Mouse (Mus musculus): ENCODE data around the gene 2210016F16Rik. TPM values are rescaled to one million over a fixed set of nuclear protein-coding genes. Genes with fewer than 3 reads are reported as not detected.

2210016F16Rik gene
- total and polyA plus RNA-seq, 3 experiments: 0.51 to 5.3 TPM; not detected in 1

DNA sequence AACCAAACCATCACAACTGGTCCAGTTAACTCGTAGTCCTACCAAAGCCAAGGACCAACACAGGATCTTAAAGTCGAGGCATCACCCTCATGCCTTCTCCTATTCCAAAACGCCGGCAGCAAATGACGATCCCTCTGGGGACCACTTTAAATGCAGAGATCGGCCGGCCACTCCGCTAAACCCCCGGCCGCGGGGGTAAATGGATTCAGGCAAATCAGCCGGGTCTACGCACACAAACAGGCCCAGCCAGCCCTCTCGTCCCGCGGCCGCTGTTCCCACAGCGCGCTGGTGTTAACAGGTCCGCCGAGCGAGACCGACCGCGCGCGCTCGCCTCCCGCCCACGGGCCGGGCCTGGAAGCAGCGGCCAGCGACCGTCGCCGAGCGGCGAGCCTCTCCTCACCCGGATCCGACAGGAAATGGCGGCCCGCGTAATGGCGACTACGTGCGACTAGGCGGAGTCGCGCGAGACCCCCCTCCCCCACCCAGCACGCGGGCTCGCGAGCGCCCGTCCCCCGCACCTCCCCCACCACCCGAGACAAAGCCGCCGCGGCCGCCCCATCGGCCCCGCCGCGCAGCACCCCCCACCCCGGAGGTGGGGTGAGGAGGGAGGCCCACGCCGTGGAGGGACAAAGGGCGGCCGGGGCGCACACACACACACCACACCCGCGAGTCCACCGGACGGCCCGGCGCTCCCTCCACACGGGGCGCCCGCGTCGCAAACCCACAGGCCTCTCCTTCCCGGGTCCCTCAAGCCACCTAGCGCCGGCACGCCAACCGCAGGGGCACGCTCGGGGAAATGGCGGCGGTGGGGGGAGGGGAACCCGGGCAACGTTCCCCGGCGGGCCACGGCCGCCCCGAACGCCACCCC lies 16.3 kb upstream of the 2210016F16Rik start:
- H3K4me2 ChIP-seq (ENCODE audit: insufficient read depth, low read depth, poor library complexity, severe bottlenecking): peak overlapping the region; percentile 66; the same call in 1 of the 2 replicates
- in situ Hi-C loops (cut with MboI; ENCODE audit: low pct_ligation_motif_present, low pct_unique_long_range_greater_than_20kb, low sequenced_read_pairs) (no loop called here), dilution Hi-C loops (cut with MboI; ENCODE audit: extremely low pct_ligation_motif_present, extremely low pct_unique_long_range_greater_than_20kb, low sequenced_read_pairs) (no loop called here)
- peak overlapping the region; percentile 87 to 96 (median 89) for H3K4me3 ChIP-seq (replicated peaks in 1 of 3; ENCODE audit: low read depth in 2 of 3, low read length in 2 of 3, poor library complexity in 1 of 3)
- peak; percentile 91 for TF ChIP-seq CHD2 (IDR thresholded peaks at IDR 0.05; ENCODE audit: low read length)
- no peak for TF ChIP-seq NELFE (IDR thresholded peaks at IDR 0.05; ENCODE audit: low read depth, low read length)
- TF ChIP-seq HCFC1 (IDR thresholded peaks at IDR 0.05; ENCODE audit: low read depth, low read length): peak; percentile 44
- TF ChIP-seq ELF1 (IDR thresholded peaks at IDR 0.05; ENCODE audit: low read depth, low read length): no peak; the same call in 1 of the 2 replicates
- no peak for TF ChIP-seq JUND (conservative IDR thresholded peaks at IDR 0.05; ENCODE audit: low read depth, low read length)
- no peak; the same call in 1 of the 2 replicates for TF ChIP-seq POLR2A (IDR thresholded peaks at IDR 0.05; ENCODE audit: low read depth, low read length)
- TF ChIP-seq TBP (conservative IDR thresholded peaks at IDR 0.05; ENCODE audit: low read depth, low read length): no peak
- TF ChIP-seq ETS1 (conservative IDR thresholded peaks at IDR 0.05; ENCODE audit: low read depth, low read length): no peak
- no peak for TF ChIP-seq PAX5 (IDR thresholded peaks at IDR 0.05; ENCODE audit: low read length)
- no peak for TF ChIP-seq KAT2A (IDR thresholded peaks at IDR 0.05; ENCODE audit: insufficient replicate concordance, low read length)
- peak; percentile 15; the same call in 1 of the 2 replicates for TF ChIP-seq MXI1 (IDR thresholded peaks at IDR 0.05; ENCODE audit: low read depth, low read length)
- TF ChIP-seq SIN3A (IDR thresholded peaks at IDR 0.05; ENCODE audit: low read length): peak; percentile 36; the same call in 1 of the 2 replicates
- TF ChIP-seq BHLHE40 (IDR thresholded peaks at IDR 0.05; ENCODE audit: low read depth, low read length): peak; percentile 62
- TF ChIP-seq USF1 (IDR thresholded peaks at IDR 0.05; ENCODE audit: low read depth, low read length): no peak
- no peak for TF ChIP-seq TCF12 (IDR thresholded peaks at IDR 0.05; ENCODE audit: low read depth, low read length)
- no peak for TF ChIP-seq MAX (IDR thresholded peaks at IDR 0.05; ENCODE audit: low read length)
- TF ChIP-seq MYC (IDR thresholded peaks at IDR 0.05; ENCODE audit: low read depth, low read length): no peak
- H3K79me2 ChIP-seq (replicated peaks; ENCODE audit: control insufficient read depth, extremely low read depth, insufficient read depth, poor library complexity, severe bottlenecking): peaks cover 47% of the 10 kb centered on the region
- H3K27ac ChIP-seq (ENCODE audit: insufficient read depth, low read depth): peak overlapping the region; percentile 88
- no peaks in the 10 kb centered on the region for H3K27me3 ChIP-seq (replicated peaks)
- H3K9me3 ChIP-seq (replicated peaks; ENCODE audit: low read length): no peaks in the 10 kb centered on the region
- peak overlapping the region; percentile 91 for H3K9ac ChIP-seq (ENCODE audit: insufficient read depth, low read depth)
- peaks cover 0 to 24% of the 10 kb centered on the region in 2 experiments; a peak in 2 of 4 replicates for H3K4me1 ChIP-seq (ENCODE audit: control insufficient read depth in 1 of 2, insufficient read depth in 2 of 2)
- peak; percentile 66 for DNase-seq (ENCODE audit: extremely low read depth)
- H3K36me3 ChIP-seq (replicated peaks in 1 of 2; ENCODE audit: control insufficient read depth in 1 of 2, insufficient read depth in 1 of 2, low read length in 1 of 2): peaks cover 12 to 33% of the 10 kb centered on the region in 2 experiments

DNA sequence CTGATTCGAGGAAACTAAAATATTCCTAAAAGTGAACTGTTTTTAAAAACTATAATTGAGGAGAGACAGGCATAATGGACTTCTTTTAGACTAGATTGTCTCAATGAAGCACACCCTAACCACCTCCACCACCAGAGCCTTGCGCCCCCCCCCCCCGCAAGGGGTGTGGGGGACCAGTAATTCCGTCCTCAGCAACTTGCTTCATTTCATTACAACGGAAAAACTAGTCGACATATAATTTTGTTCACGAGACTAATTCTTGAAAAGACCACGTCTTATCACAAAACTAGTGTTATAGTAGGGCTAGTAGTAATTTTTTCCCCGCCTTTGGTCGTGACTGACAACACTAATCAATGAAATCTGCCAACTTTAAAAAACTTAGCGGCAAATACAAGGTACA lies 15.6 kb upstream of the 2210016F16Rik start:
- Histone ChIP-seq H3K36me3 (replicated peaks in 1 of 2; ENCODE audit: control insufficient read depth in 1 of 2, insufficient read depth in 1 of 2, low read length in 1 of 2) (peaks cover 18 to 36% of the 10 kb centered on the region in 2 experiments), H3K9me3 (replicated peaks; ENCODE audit: low read length) (no peaks in the 10 kb centered on the region), H3K4me1 (ENCODE audit: control insufficient read depth in 1 of 2, insufficient read depth in 2 of 2) (peaks cover 0 to 21% of the 10 kb centered on the region in 2 experiments; a peak in 2 of 4 replicates), H3K27me3 (replicated peaks) (no peaks in the 10 kb centered on the region), H3K79me2 (replicated peaks; ENCODE audit: control insufficient read depth, extremely low read depth, insufficient read depth, poor library complexity, severe bottlenecking) (peaks cover 51% of the 10 kb centered on the region), H3K9ac (ENCODE audit: insufficient read depth, low read depth) (peak overlapping the region; percentile 91), H3K4me3 (replicated peaks in 1 of 3; ENCODE audit: low read depth in 2 of 3, low read length in 2 of 3, poor library complexity in 1 of 3) (peak overlapping the region; percentile 87 to 96 (median 89)), H3K27ac (ENCODE audit: insufficient read depth, low read depth) (no peak overlapping the region), H3K4me2 (ENCODE audit: insufficient read depth, low read depth, poor library complexity, severe bottlenecking) (peak overlapping the region; percentile 66; the same call in 1 of the 2 replicates)
- no peak for TF ChIP-seq RCOR1 (conservative IDR thresholded peaks at IDR 0.05; ENCODE audit: low read depth, low read length)
- no peak for TF ChIP-seq BHLHE40 (IDR thresholded peaks at IDR 0.05; ENCODE audit: low read depth, low read length)
- no peak for TF ChIP-seq NELFE (IDR thresholded peaks at IDR 0.05; ENCODE audit: low read depth, low read length)
- TF ChIP-seq SMC3 (IDR thresholded peaks at IDR 0.05; ENCODE audit: low read depth, low read length): no peak
- no peak for TF ChIP-seq KAT2A (IDR thresholded peaks at IDR 0.05; ENCODE audit: insufficient replicate concordance, low read length)
- no peak for TF ChIP-seq MXI1 (IDR thresholded peaks at IDR 0.05; ENCODE audit: low read depth, low read length)
- no peak for TF ChIP-seq EP300 (IDR thresholded peaks at IDR 0.05; ENCODE audit: low read length)
- in situ Hi-C loops (cut with MboI; ENCODE audit: low pct_ligation_motif_present, low pct_unique_long_range_greater_than_20kb, low sequenced_read_pairs): no loop called here
- DNase-seq (ENCODE audit: extremely low read depth): peak; percentile 36
- dilution Hi-C loops (cut with MboI; ENCODE audit: extremely low pct_ligation_motif_present, extremely low pct_unique_long_range_greater_than_20kb, low sequenced_read_pairs): no loop called here
